Mouse (Mus musculus) myocyte (in vitro differentiated cells): Measurements from ENCODE around the gene Gapdh.

Experiments
- E2F4 ChIP-seq: IDR thresholded peaks from one replicate; pipeline ENCODE4 v1.6.1; 2011; ENCODE audit warnings: mild to moderate bottlenecking, control low read depth, moderate library complexity; ENCODE audit not compliant: insufficient read depth
- MYOD1 ChIP-seq, 3 experiments: IDR thresholded peaks; one replicate each; pipeline ENCODE4 v1.6.1; 2011; ENCODE audit warnings: control low read depth in 2 of 3, low read depth in 2 of 3, mild to moderate bottlenecking in 2 of 3, moderate library complexity in 1 of 3; ENCODE audit not compliant: insufficient read length in 2 of 3, control insufficient read depth in 1 of 3
- MYOG ChIP-seq, 3 experiments: IDR thresholded peaks; one replicate each; pipeline ENCODE4 v1.6.1; 2011; ENCODE audit warnings: control low read depth in 2 of 3, low read depth in 2 of 3, mild to moderate bottlenecking in 2 of 3; ENCODE audit not compliant: insufficient read length in 2 of 3, control insufficient read depth in 1 of 3, insufficient read depth in 1 of 3
- POLR2A ChIP-seq: IDR thresholded peaks from one replicate; pipeline ENCODE4 v1.6.1; 2011; ENCODE audit warnings: low read depth, mild to moderate bottlenecking, control low read depth, moderate library complexity; ENCODE audit not compliant: insufficient read length
- POLR2AphosphoS2 ChIP-seq: IDR thresholded peaks from one replicate; pipeline ENCODE4 v1.6.1; 2011; ENCODE audit warnings: low read depth, control low read depth; ENCODE audit not compliant: insufficient read length
- TCF12 ChIP-seq: IDR thresholded peaks from one replicate; pipeline ENCODE4 v1.6.1; 2011; ENCODE audit warnings: mild to moderate bottlenecking, control low read depth; ENCODE audit not compliant: poor library complexity, insufficient read depth, severe bottlenecking

GRCm38 (mm10) chr6:125192841-125193240 is 26.6 kb upstream of the Gapdh start:
- TF ChIP-seq E2F4 (no peak), POLR2A (no peak), MYOG (IDR thresholded peaks at IDR 0.05; ENCODE audit: control insufficient read depth in 1 of 3, insufficient read depth in 1 of 3, insufficient read length in 2 of 3, low read depth in 2 of 3) (no peak), MYOD1 (IDR thresholded peaks at IDR 0.05; ENCODE audit: control insufficient read depth in 1 of 3, insufficient read length in 2 of 3, low read depth in 2 of 3) (no peak), TCF12 (no peak), POLR2AphosphoS2 (no peak)
